Mouse (Mus musculus) kidney, embryonic 14.5 days (tissue): ENCODE results near the gene Vat1. TPM values are rescaled to one million over a fixed set of nuclear protein-coding genes. Genes with fewer than 3 reads are reported as not detected.
A peak's percentile ranks its signal among the peaks of the same experiment; 100 is the strongest.
"Not testable (repeated sequence)": the region's sequence is repeated elsewhere in the genome, so short reads cannot be mapped to it uniquely, and the experiment has no call there.

Experiments
- ATAC-seq: fragments of 200-750 bp; cut with Nextera tagmentation; 2 replicates; pipeline ENCODE4 v1.8.0; 2017; ENCODE audit warnings: moderate number of reproducible peaks, mild to moderate bottlenecking, moderate TSS enrichment, moderate library complexity; ENCODE audit not compliant: low FRiP score, low TSS enrichment
- H3K27ac ChIP-seq: fragments of 300-500 bp; sonication (generic); 2 replicates; pipeline ENCODE4 v1.5.1; 2014; ENCODE audit warnings: low read depth, mild to moderate bottlenecking, low read length, moderate library complexity, mixed read lengths
- H3K27me3 ChIP-seq: fragments of 300-500 bp; sonication (generic); 2 replicates; pipeline ENCODE4 v1.6.1; 2014; ENCODE audit warnings: mild to moderate bottlenecking, low read length; ENCODE audit not compliant: control insufficient read depth, insufficient read depth
- H3K36me3 ChIP-seq: fragments of 300-500 bp; sonication (generic); 2 replicates; pipeline ENCODE4 v1.6.1; 2014; ENCODE audit warnings: low read length, mixed read lengths; ENCODE audit not compliant: control insufficient read depth, insufficient read depth
- H3K4me1 ChIP-seq: fragments of 300-500 bp; sonication (generic); 2 replicates; pipeline ENCODE4 v1.6.1; 2014; ENCODE audit warnings: low read length, mixed read lengths; ENCODE audit not compliant: control insufficient read depth, insufficient read depth
- H3K4me2 ChIP-seq: fragments of 300-500 bp; sonication (generic); replicated peaks from 2 replicates; pipeline ENCODE4 v1.6.1; 2014; ENCODE audit warnings: low read depth, mild to moderate bottlenecking, low read length
- H3K4me3 ChIP-seq: fragments of 300-500 bp; sonication (generic); 2 replicates; pipeline ENCODE4 v1.5.1; 2014; ENCODE audit warnings: mild to moderate bottlenecking, low read length
- H3K9ac ChIP-seq: fragments of 300-500 bp; sonication (generic); 2 replicates; pipeline ENCODE4 v1.6.1; 2014; ENCODE audit warnings: low read depth, mild to moderate bottlenecking, low read length, moderate library complexity
- H3K9me3 ChIP-seq: fragments of 300-500 bp; sonication (generic); 2 replicates; pipeline ENCODE4 v1.6.1; 2016; ENCODE audit warnings: low read length; ENCODE audit not compliant: control insufficient read depth
- WGBS: fragments of 180-500 bp; shearing (Covaris S2); extraction: QIAGEN DNeasy Blood & Tissue Kit; methylation state at CpG from one replicate; pipeline ENCODE4 v1.1.7; 2014; 5-methylcytosine and 5-hydroxymethylcytosine counted together
- polyA plus RNA-seq: library from polyadenylated mRNA; unstranded; fragments of >200 nt; fragmentation: Nextera tagmentation; extraction: Ambion mirVana; gene quantifications from 2 replicates; pipeline ENCODE4 v1.2.1, GENCODE M21; 2014

Gene Vat1
- polyA plus RNA-seq, 1 experiment from 2014 or later, result 25.0 TPM

GRCm38 (mm10) chr11:101479171-101479635 is 13.2 kb upstream of the Vat1 start:
- no peaks in the 10 kb centered on the region for H3K27me3 ChIP-seq
- H3K9ac ChIP-seq, result peak overlapping the region; percentile 38; the same call in 1 of the 2 replicates
- H3K4me3 ChIP-seq, result peak overlapping the region; percentile 11; the same call in 1 of the 2 replicates
- H3K36me3 ChIP-seq, result no peaks in the 10 kb centered on the region
- 5% methylated on average over 18 of the region's 18 CpGs for WGBS
- H3K4me2 ChIP-seq, result peak overlapping the region; percentile 27
- H3K4me1 ChIP-seq, result peaks cover 5% of the 10 kb centered on the region; the same call in 1 of the 2 replicates
- no peak overlapping the region for H3K27ac ChIP-seq
- ATAC-seq, result 0 out of 2 replicates have a peak, but pooled peaks have one; percentile 39
- no peaks in the 10 kb centered on the region for H3K9me3 ChIP-seq

- no peaks in the 10 kb centered on the region for H3K36me3 ChIP-seq
- no peak overlapping the region for H3K4me2 ChIP-seq
- no peak overlapping the region for H3K27ac ChIP-seq
- H3K4me1 ChIP-seq, result peaks cover 5% of the 10 kb centered on the region; the same call in 1 of the 2 replicates
- H3K9me3 ChIP-seq, result no peaks in the 10 kb centered on the region
- WGBS, result 70% methylated on average over 10 of the region's 10 CpGs
- H3K4me3 ChIP-seq, result no peak overlapping the region
- no peak overlapping the region for H3K9ac ChIP-seq
- 0 out of 2 replicates have a peak, but pooled peaks have one; percentile 16 for ATAC-seq
- no peaks in the 10 kb centered on the region for H3K27me3 ChIP-seq
Measured at GRCm38 (mm10) chr11:101477552-101478211, 11.7 kb upstream of the Vat1 start.

GRCm38 (mm10) chr11:101477194-101477551 is 11.1 kb upstream of the Vat1 start:
- H3K4me1 ChIP-seq, result peaks cover 5% of the 10 kb centered on the region; the same call in 1 of the 2 replicates
- no peaks in the 10 kb centered on the region for H3K9me3 ChIP-seq
- H3K4me3 ChIP-seq, result no peak overlapping the region
- no peak for ATAC-seq
- H3K36me3 ChIP-seq, result no peaks in the 10 kb centered on the region
- no peak overlapping the region for H3K9ac ChIP-seq
- no peak overlapping the region for H3K4me2 ChIP-seq
- 43% methylated on average over 4 of the region's 4 CpGs for whole genome bisulfite sequencing
- H3K27me3 ChIP-seq, result no peaks in the 10 kb centered on the region
- H3K27ac ChIP-seq, result no peak overlapping the region

GRCm38 (mm10) chr11:101476361-101476760 is 10.3 kb upstream of the Vat1 start:
- H3K4me1 ChIP-seq, H3K4me2 ChIP-seq, H3K27me3 ChIP-seq, H3K4me3 ChIP-seq, H3K27ac ChIP-seq, H3K9me3 ChIP-seq, H3K36me3 ChIP-seq, H3K9ac ChIP-seq, ATAC-seq: not testable (repeated sequence)
- WGBS, result 77% methylated on average over 4 of the region's 4 CpGs

- H3K4me2 ChIP-seq, result no peak overlapping the region
Measured at GRCm38 (mm10) chr11:101474298-101474697, 8.3 kb upstream of the Vat1 start.

GRCm38 (mm10) chr11:101473686-101474085 is 7.7 kb upstream of the Vat1 start:
- H3K27me3 ChIP-seq, H3K27ac ChIP-seq, H3K4me2 ChIP-seq, H3K9me3 ChIP-seq, H3K36me3 ChIP-seq, H3K9ac ChIP-seq, H3K4me3 ChIP-seq, ATAC-seq, H3K4me1 ChIP-seq: not testable (repeated sequence)
- 81% methylated on average over 1 of the region's 1 CpGs for WGBS

More at GRCm38 (mm10) chr11:101474298-101474697, 8.3 kb upstream of the Vat1 start:
- 86% methylated on average over 5 of the region's 5 CpGs for WGBS
- no peak overlapping the region for H3K27ac ChIP-seq
- peaks cover 4% of the 10 kb centered on the region; the same call in 1 of the 2 replicates for H3K4me1 ChIP-seq
- ATAC-seq, result no peak
- no peaks in the 10 kb centered on the region for H3K9me3 ChIP-seq
- H3K9ac ChIP-seq, result no peak overlapping the region
- no peaks in the 10 kb centered on the region for H3K36me3 ChIP-seq
- H3K27me3 ChIP-seq, result no peaks in the 10 kb centered on the region
- H3K4me3 ChIP-seq, result no peak overlapping the region

- Histone ChIP-seq H3K4me2 (no peak overlapping the region), H3K4me1 (0 out of 2 replicates have a peak, but pooled peaks cover 7% of the 10 kb centered on the region), H3K36me3 (no peaks in the 10 kb centered on the region), H3K4me3 (no peak overlapping the region), H3K9ac (no peak overlapping the region), H3K27me3 (no peaks in the 10 kb centered on the region), H3K27ac (no peak overlapping the region), H3K9me3 (no peaks in the 10 kb centered on the region)
- ATAC-seq, result no peak
- whole genome bisulfite sequencing, result 25% methylated on average over 7 of the region's 7 CpGs
Measured at GRCm38 (mm10) chr11:101472336-101472735, 6.3 kb upstream of the Vat1 start.

- no peak for ATAC-seq
- no peak overlapping the region for H3K4me3 ChIP-seq
Measured at GRCm38 (mm10) chr11:101471926-101472325, 5.9 kb upstream of the Vat1 start.

GRCm38 (mm10) chr11:101470206-101470605 is 4.2 kb upstream of the Vat1 start:
- no peaks in the 10 kb centered on the region for H3K36me3 ChIP-seq
- ATAC-seq, result no peak
- H3K4me1 ChIP-seq, result 0 out of 2 replicates have a peak, but pooled peaks cover 7% of the 10 kb centered on the region
- 51% methylated on average over 7 of the region's 7 CpGs for WGBS
- no peaks in the 10 kb centered on the region for H3K9me3 ChIP-seq
- no peaks in the 10 kb centered on the region for H3K27me3 ChIP-seq
- no peak overlapping the region for H3K4me2 ChIP-seq
- H3K9ac ChIP-seq, result no peak overlapping the region
- H3K27ac ChIP-seq, result no peak overlapping the region
- no peak overlapping the region for H3K4me3 ChIP-seq

More at GRCm38 (mm10) chr11:101471926-101472325, 5.9 kb upstream of the Vat1 start:
- Histone ChIP-seq H3K27ac (no peak overlapping the region), H3K36me3 (no peaks in the 10 kb centered on the region), H3K4me1 (0 out of 2 replicates have a peak, but pooled peaks cover 7% of the 10 kb centered on the region), H3K4me2 (no peak overlapping the region), H3K9ac (no peak overlapping the region), H3K27me3 (no peaks in the 10 kb centered on the region), H3K9me3 (no peaks in the 10 kb centered on the region)
- 43% methylated on average over 3 of the region's 3 CpGs for WGBS
